Mouse (Mus musculus): Measurements from ENCODE around the gene Rinl. TPM values are rescaled to one million over a fixed set of nuclear protein-coding genes. Genes with fewer than 3 reads are reported as not detected.

The Rinl gene
- polyA plus RNA-seq, 1 experiment from 2014 or later: 7.0 TPM

GRCm38 (mm10) chr7:28765211-28765610 is 23.6 kb upstream of the Rinl start:
- Histone ChIP-seq H3K27me3 (ENCODE audit: insufficient read depth, low read length) (no peaks in the 10 kb centered on the region), H3K4me3 (ENCODE audit: low read length) (peak overlapping the region; percentile 72), H3K27ac (ENCODE audit: low read length) (no peak overlapping the region), H3K4me2 (replicated peaks; ENCODE audit: low read depth, low read length) (peak overlapping the region; percentile 66), H3K9me3 (ENCODE audit: low read length) (no peaks in the 10 kb centered on the region), H3K36me3 (ENCODE audit: insufficient read depth, low read length) (peaks cover 14% of the 10 kb centered on the region), H3K4me1 (ENCODE audit: insufficient read depth, low read length) (peaks cover 13% of the 10 kb centered on the region), H3K9ac (replicated peaks; ENCODE audit: low read length) (0 out of 2 replicates have a peak overlapping the region, but pooled peaks have one; percentile 75)
- no peak for ATAC-seq (ENCODE audit: low FRiP score, low TSS enrichment)
- WGBS: 86% methylated on average over 6 of the region's 6 CpGs

- Histone ChIP-seq H3K4me2 (replicated peaks; ENCODE audit: low read depth, low read length) (peak within 1 kb of the TSS; percentile 66), H3K9ac (replicated peaks; ENCODE audit: low read length) (peak within 1 kb of the TSS; percentile 90), H3K27me3 (ENCODE audit: insufficient read depth, low read length) (no peaks in the 10 kb centered on the region), H3K27ac (ENCODE audit: low read length) (no peak within 1 kb of the TSS), H3K4me1 (ENCODE audit: insufficient read depth, low read length) (peaks cover 13% of the 10 kb centered on the region), H3K9me3 (ENCODE audit: low read length) (no peaks in the 10 kb centered on the region), H3K36me3 (ENCODE audit: insufficient read depth, low read length) (peaks cover 6% of the 10 kb centered on the region), H3K4me3 (ENCODE audit: low read length) (peak within 1 kb of the TSS; percentile 72)
- under 1% methylated on average over 45 of the region's 45 CpGs for WGBS
- peak; percentile 99 for ATAC-seq (ENCODE audit: low FRiP score, low TSS enrichment)
Observed at GRCm38 (mm10) chr7:28766173-28766879, 22.4 kb upstream of the Rinl start, which contains the start of gene Sirt2. Gene Sirt2, plus strand, starts transcription at chr7:28766735.

GRCm38 (mm10) chr7:28766910-28767309 is 21.9 kb upstream of the Rinl start:
- Histone ChIP-seq H3K27me3 (ENCODE audit: insufficient read depth, low read length) (no peaks in the 10 kb centered on the region), H3K4me2 (replicated peaks; ENCODE audit: low read depth, low read length) (peak overlapping the region; percentile 57), H3K4me3 (ENCODE audit: low read length) (peak overlapping the region; percentile 72), H3K9ac (replicated peaks; ENCODE audit: low read length) (peak overlapping the region; percentile 90), H3K9me3 (ENCODE audit: low read length) (no peaks in the 10 kb centered on the region), H3K27ac (ENCODE audit: low read length) (no peak overlapping the region), H3K36me3 (ENCODE audit: insufficient read depth, low read length) (peaks cover 3% of the 10 kb centered on the region; the same call in 1 of the 2 replicates), H3K4me1 (ENCODE audit: insufficient read depth, low read length) (peaks cover 13% of the 10 kb centered on the region)
- WGBS: 6% methylated on average over 14 of the region's 14 CpGs
- no peak; the same call in 1 of the 2 replicates for ATAC-seq (ENCODE audit: low FRiP score, low TSS enrichment)

GRCm38 (mm10) chr7:28767462-28767965 is 21.3 kb upstream of the Rinl start, which contains the start of gene Nfkbib:
Gene Nfkbib, minus strand, starts transcription at chr7:28767512.
- Histone ChIP-seq H3K4me1 (ENCODE audit: insufficient read depth, low read length) (peaks cover 13% of the 10 kb centered on the region), H3K36me3 (ENCODE audit: insufficient read depth, low read length) (no peaks in the 10 kb centered on the region; the same call in 1 of the 2 replicates), H3K9me3 (ENCODE audit: low read length) (no peaks in the 10 kb centered on the region), H3K27ac (ENCODE audit: low read length) (no peak within 1 kb of the TSS), H3K27me3 (ENCODE audit: insufficient read depth, low read length) (no peaks in the 10 kb centered on the region), H3K9ac (replicated peaks; ENCODE audit: low read length) (peak within 1 kb of the TSS; percentile 90), H3K4me3 (ENCODE audit: low read length) (peak within 1 kb of the TSS; percentile 72), H3K4me2 (replicated peaks; ENCODE audit: low read depth, low read length) (peak within 1 kb of the TSS; percentile 66)
- no peak for ATAC-seq (ENCODE audit: low FRiP score, low TSS enrichment)
- WGBS: 54% methylated on average over 7 of the region's 7 CpGs

GRCm38 (mm10) chr7:28769414-28769958 is 19.3 kb upstream of the Rinl start:
- no peak overlapping the region for H3K9ac ChIP-seq (replicated peaks; ENCODE audit: low read length)
- no peak overlapping the region for H3K4me3 ChIP-seq (ENCODE audit: low read length)
- H3K27ac ChIP-seq (ENCODE audit: low read length): no peak overlapping the region
- no peaks in the 10 kb centered on the region for H3K9me3 ChIP-seq (ENCODE audit: low read length)
- H3K4me1 ChIP-seq (ENCODE audit: insufficient read depth, low read length): peaks cover 13% of the 10 kb centered on the region
- no peaks in the 10 kb centered on the region for H3K27me3 ChIP-seq (ENCODE audit: insufficient read depth, low read length)
- no peak overlapping the region for H3K4me2 ChIP-seq (replicated peaks; ENCODE audit: low read depth, low read length)
- H3K36me3 ChIP-seq (ENCODE audit: insufficient read depth, low read length): no peaks in the 10 kb centered on the region; the same call in 1 of the 2 replicates
- no peak for ATAC-seq (ENCODE audit: low FRiP score, low TSS enrichment)
- 92% methylated on average over 9 of the region's 9 CpGs for WGBS

GRCm38 (mm10) chr7:28770309-28770708 is 18.5 kb upstream of the Rinl start:
- Histone ChIP-seq H3K9ac (replicated peaks; ENCODE audit: low read length) (no peak overlapping the region), H3K27ac (ENCODE audit: low read length) (no peak overlapping the region), H3K36me3 (ENCODE audit: insufficient read depth, low read length) (no peaks in the 10 kb centered on the region; the same call in 1 of the 2 replicates), H3K9me3 (ENCODE audit: low read length) (no peaks in the 10 kb centered on the region), H3K4me3 (ENCODE audit: low read length) (no peak overlapping the region), H3K27me3 (ENCODE audit: insufficient read depth, low read length) (no peaks in the 10 kb centered on the region), H3K4me1 (ENCODE audit: insufficient read depth, low read length) (peaks cover 13% of the 10 kb centered on the region), H3K4me2 (replicated peaks; ENCODE audit: low read depth, low read length) (no peak overlapping the region)
- WGBS: 93% methylated on average over 3 of the region's 3 CpGs
- no peak for ATAC-seq (ENCODE audit: low FRiP score, low TSS enrichment)

GRCm38 (mm10) chr7:28771867-28772266 is 16.9 kb upstream of the Rinl start:
- Histone ChIP-seq H3K27me3 (ENCODE audit: insufficient read depth, low read length) (no peaks in the 10 kb centered on the region), H3K9me3 (ENCODE audit: low read length) (no peaks in the 10 kb centered on the region), H3K27ac (ENCODE audit: low read length) (no peak overlapping the region), H3K4me1 (ENCODE audit: insufficient read depth, low read length) (peaks cover 7% of the 10 kb centered on the region), H3K36me3 (ENCODE audit: insufficient read depth, low read length) (no peaks in the 10 kb centered on the region; the same call in 1 of the 2 replicates), H3K4me3 (ENCODE audit: low read length) (no peak overlapping the region), H3K4me2 (replicated peaks; ENCODE audit: low read depth, low read length) (no peak overlapping the region), H3K9ac (replicated peaks; ENCODE audit: low read length) (no peak overlapping the region)
- no peak for ATAC-seq (ENCODE audit: low FRiP score, low TSS enrichment)
- WGBS: 92% methylated on average over 11 of the region's 11 CpGs

GRCm38 (mm10) chr7:28773163-28773562 is 15.6 kb upstream of the Rinl start:
- Histone ChIP-seq H3K27me3 (ENCODE audit: insufficient read depth, low read length) (no peaks in the 10 kb centered on the region), H3K9me3 (ENCODE audit: low read length) (no peaks in the 10 kb centered on the region), H3K27ac (ENCODE audit: low read length) (no peak overlapping the region), H3K4me2 (replicated peaks; ENCODE audit: low read depth, low read length) (no peak overlapping the region), H3K4me3 (ENCODE audit: low read length) (no peak overlapping the region), H3K9ac (replicated peaks; ENCODE audit: low read length) (no peak overlapping the region), H3K4me1 (ENCODE audit: insufficient read depth, low read length) (no peaks in the 10 kb centered on the region), H3K36me3 (ENCODE audit: insufficient read depth, low read length) (no peaks in the 10 kb centered on the region; the same call in 1 of the 2 replicates)
- WGBS: 52% methylated on average over 3 of the region's 3 CpGs
- no peak for ATAC-seq (ENCODE audit: low FRiP score, low TSS enrichment)

GRCm38 (mm10) chr7:28774164-28774563 is 14.6 kb upstream of the Rinl start:
- H3K9me3 ChIP-seq (ENCODE audit: low read length): no peaks in the 10 kb centered on the region
- H3K4me1 ChIP-seq (ENCODE audit: insufficient read depth, low read length): no peaks in the 10 kb centered on the region
- H3K4me3 ChIP-seq (ENCODE audit: low read length): no peak overlapping the region
- no peaks in the 10 kb centered on the region for H3K27me3 ChIP-seq (ENCODE audit: insufficient read depth, low read length)
- H3K27ac ChIP-seq (ENCODE audit: low read length): no peak overlapping the region
- no peak for ATAC-seq (ENCODE audit: low FRiP score, low TSS enrichment)
- no peak overlapping the region for H3K4me2 ChIP-seq (replicated peaks; ENCODE audit: low read depth, low read length)
- WGBS: 63% methylated on average over 12 of the region's 12 CpGs
- no peak overlapping the region for H3K9ac ChIP-seq (replicated peaks; ENCODE audit: low read length)
- no peaks in the 10 kb centered on the region; the same call in 1 of the 2 replicates for H3K36me3 ChIP-seq (ENCODE audit: insufficient read depth, low read length)

GRCm38 (mm10) chr7:28775129-28775528 is 13.6 kb upstream of the Rinl start:
- WGBS: 91% methylated on average over 7 of the region's 7 CpGs
- Histone ChIP-seq H3K4me3 (ENCODE audit: low read length) (no peak overlapping the region), H3K9ac (replicated peaks; ENCODE audit: low read length) (no peak overlapping the region), H3K4me2 (replicated peaks; ENCODE audit: low read depth, low read length) (no peak overlapping the region), H3K9me3 (ENCODE audit: low read length) (no peaks in the 10 kb centered on the region), H3K27me3 (ENCODE audit: insufficient read depth, low read length) (no peaks in the 10 kb centered on the region), H3K27ac (ENCODE audit: low read length) (no peak overlapping the region), H3K4me1 (ENCODE audit: insufficient read depth, low read length) (no peaks in the 10 kb centered on the region), H3K36me3 (ENCODE audit: insufficient read depth, low read length) (no peaks in the 10 kb centered on the region; the same call in 1 of the 2 replicates)
- ATAC-seq (ENCODE audit: low FRiP score, low TSS enrichment): no peak

All from kidney, embryonic 16.5 days (tissue).